Mouse (Mus musculus): ENCODE results near the gene Arpp21.

- no peak for TF ChIP-seq CTCF (IDR thresholded peaks at IDR 0.05; ENCODE audit: low read depth, low read length)
- no peak for TF ChIP-seq POLR2A (IDR thresholded peaks at IDR 0.05; ENCODE audit: borderline replicate concordance, low read depth, low read length)
These were observed 3.7 kb downstream of the Arpp21 start for GRCm38 (mm10) chr9:112231935-112232575.
